Mouse (Mus musculus) gastrocnemius, postnatal 4 days (tissue): ENCODE results near the gene Nxph3. TPM values are rescaled to one million over a fixed set of nuclear protein-coding genes. Genes with fewer than 3 reads are reported as not detected.

ENCODE experiments used
- DNase-seq, 2 experiments: peaks; one replicate each; pipeline ENCODE4 v3.0.0; 2021 to 2022; ENCODE audit warnings: low spot score in 2 of 2, mixed read lengths in 2 of 2
- total RNA-seq, 2 experiments: library from RNA; stranded (reverse); gene quantifications; 2 replicates each; pipeline ENCODE4 v1.2.3; 2021

Nxph3 gene
- total RNA-seq, 2 experiments from 2014 or later: 1.3 to 1.8 TPM

DNA sequence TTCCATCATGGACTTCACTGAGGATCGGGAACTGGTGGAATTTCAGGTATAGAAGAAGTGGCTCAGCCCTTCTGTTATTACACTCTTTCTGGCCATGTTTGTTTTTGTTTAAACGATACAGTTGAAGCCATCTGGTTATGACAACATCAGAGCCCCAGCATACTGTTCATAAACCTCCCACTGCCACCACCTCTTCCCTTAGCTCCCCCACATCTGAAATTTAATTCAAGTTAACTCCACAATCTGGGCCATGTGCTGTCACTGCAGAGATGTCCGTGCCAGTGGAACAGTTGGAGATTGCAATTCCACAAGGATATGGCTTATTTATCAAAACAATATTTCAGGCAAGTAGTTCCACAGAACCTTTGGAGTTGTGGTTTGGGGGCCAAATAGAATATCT, 20.0 kb downstream of the Nxph3 start:
- DNase-seq: no peak

DNA sequence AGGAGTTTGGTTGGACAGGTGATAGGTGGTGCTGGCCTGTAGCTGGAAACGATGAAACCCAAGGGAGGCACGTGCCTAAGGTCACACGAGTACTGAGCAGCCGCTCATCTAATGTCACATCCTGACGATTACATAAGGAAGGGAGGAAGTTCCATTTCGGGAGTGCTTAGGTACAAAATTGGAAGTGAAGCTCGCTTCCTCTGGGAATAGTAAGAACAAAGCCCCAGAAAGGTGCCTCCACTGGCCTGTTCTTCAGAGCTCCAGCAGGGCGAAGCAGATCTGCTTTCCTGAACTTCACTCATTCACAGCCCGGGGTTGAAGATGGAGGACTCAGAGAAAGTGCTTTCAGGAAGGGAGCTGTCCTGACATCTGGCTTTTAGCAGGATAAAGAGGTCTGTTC, 20.4 kb downstream of the Nxph3 start:
- no peak for DNase-seq

DNA sequence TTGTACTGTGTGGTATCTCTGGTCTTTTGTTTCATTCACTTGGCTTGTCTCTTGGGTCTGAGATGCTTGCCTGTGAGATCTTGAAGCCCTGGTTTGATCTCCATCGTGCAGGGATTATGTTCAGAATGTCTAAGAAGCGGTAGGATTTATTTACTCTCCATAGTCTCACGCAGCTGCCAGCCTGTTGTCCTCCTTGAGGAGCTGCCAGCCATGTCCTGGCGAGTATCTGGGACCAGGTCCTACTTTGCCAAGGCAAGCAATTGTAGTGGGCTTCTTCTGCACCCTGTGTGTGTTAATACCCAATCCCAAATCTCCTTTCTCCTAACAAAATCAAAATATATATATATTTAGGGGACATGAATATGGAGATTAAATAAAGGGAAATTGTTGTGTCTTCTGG, 21.4 kb downstream of the Nxph3 start:
- DNase-seq: no peak

DNA sequence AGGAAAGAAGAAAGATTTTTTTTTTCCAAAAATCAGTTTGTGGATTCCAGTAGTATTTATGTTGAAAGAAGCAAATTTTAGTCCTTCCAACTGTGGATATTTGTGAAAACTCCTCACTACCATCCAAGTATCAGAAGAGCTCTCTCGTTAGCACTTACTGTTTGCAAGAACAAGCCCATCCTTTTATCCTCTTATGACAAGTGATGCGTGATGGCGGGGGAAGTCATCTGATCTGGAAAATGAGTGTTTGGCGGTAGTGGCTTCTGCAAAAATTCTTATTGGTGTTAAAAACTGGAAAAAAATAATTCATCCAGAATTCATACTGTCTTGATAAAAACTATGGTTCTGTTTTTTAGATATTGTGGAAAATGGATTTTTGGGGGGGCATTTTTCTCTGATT, 22.1 kb downstream of the Nxph3 start:
- no peak for DNase-seq

DNA sequence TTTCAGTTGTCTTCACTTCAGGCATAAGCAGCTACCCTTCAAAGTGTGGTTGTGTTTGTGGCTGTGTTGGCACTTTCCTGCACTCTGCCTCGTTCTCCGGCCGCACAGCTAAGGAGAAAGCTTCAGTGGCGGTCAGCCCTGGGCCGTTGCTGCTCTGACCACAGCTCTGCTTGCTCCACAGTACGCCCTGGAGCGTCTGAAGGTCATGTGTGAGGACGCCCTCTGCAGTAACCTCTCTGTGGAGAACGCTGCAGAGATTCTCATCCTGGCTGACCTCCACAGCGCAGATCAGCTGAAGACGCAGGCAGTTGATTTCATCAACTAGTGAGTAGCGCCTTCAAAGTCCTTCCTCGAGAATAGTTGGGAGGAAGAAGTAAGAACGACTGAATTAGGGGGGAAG, 24.3 kb downstream of the Nxph3 start:
- no peak for DNase-seq

DNA sequence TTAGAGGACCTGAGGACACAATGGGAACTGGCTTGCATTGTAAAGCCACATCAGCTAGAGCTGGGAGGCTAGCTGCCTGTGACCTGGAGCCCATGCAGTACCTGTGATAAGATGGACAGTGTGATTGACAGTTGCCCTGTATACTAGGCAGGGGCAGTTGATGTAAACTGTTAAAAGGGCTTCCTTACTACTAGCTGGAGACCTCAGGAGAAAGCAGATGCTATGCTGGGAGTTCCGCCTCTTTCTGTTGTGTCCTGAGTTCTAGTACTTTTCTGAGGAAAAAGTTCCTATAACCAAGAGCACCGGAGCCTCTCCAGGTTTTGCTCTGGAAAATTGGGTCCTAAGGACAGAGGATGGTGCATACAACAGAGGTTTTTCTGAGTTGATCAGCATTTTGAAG, 27.1 kb downstream of the Nxph3 start:
- no peak for DNase-seq

DNA sequence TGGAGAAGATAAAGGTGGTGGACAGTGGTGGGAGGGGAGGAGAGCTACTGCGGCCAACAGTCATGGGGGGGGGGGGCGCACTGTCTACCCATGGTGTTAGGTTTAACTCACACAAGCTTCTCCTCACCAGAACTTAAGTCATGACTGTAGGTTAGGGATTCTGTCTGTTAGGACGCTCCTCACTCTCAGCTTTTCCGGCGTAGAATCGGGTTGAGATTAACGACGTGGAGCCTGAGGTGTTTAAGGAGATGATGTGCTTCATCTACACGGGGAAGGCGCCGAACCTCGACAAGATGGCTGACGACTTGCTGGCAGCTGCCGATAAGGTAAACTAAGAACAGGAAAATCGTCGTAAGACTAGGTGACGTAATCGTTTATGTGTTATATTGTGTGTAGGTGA, 28.7 kb downstream of the Nxph3 start:
- DNase-seq: no peak

DNA sequence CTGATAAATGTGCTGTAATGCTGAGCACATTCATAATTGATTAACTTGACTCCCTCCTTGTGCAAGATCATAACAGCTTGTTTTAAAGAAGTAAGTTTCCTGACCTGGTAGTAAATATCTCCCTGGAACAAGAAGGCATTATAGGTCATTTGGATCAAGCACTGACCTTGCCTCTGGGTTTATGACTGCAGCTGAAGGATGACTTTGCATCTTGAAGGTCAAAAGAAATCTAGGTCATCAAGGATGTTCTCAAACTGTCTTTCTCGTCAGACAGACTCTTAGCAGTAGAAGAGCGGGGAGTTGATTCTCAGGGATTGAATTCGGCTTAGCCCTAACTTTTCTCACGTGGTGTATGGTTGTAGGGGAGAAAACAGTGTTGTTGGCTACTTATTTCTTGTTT, 33.7 kb downstream of the Nxph3 start:
- DNase-seq: no peak

DNA sequence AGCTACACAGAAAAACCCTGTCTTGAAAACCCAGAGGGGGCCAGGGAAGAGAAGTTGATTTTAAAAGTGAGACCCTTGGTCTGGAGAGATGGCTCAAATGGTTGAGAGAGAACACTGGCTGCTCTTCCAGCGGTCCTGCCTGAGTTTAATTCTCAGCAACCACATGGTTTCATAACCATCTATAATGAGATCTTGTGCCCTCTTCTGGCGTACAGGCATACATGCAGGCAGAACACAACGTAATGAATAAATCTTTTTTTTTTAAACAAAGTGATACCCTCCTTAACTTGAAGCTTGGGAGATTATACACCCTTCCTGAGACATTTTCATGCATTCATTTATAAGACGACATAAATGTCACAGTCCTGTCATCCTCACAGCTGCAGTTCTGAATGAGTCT, 34.9 kb downstream of the Nxph3 start:
- DNase-seq: no peak

DNA sequence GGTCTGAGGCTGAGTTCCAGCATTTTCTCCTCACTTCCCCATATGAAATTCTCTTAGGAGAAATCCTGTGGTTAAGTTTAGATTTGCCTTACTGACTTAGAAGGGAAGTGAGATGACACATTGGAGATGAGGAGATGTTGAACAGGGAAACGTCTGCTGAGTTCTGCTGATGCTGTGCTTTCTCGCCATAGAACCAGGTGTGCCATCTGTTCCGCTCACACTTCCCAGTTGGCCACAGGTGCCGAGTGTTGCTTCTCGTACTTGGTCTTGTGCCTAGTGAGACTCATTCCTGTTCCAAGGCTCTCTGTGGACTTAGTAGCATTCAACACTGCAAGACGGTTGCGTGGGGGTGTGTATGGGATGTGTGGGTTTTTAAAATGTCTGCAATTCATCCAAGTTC, 38.0 kb downstream of the Nxph3 start:
- no peak for DNase-seq

DNA sequence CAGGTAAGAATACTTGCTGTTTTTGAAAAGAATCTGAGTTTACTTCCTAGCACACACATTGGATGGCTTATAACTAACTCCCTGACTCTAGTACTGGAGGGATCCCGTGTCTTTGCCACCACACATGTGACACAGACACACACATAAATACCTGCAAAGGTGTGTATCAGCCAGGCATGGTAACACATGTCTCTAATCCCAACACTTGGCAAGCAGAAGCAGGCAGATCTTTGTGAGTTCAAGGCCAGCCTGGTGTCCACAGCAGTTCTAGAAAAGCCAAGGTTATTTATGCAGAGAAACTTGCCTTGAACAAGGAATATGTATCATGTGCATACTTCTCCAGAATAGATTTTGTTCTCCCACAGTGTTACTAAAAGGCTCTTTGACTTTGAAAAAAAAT, 40.9 kb downstream of the Nxph3 start:
- DNase-seq: no peak

DNA sequence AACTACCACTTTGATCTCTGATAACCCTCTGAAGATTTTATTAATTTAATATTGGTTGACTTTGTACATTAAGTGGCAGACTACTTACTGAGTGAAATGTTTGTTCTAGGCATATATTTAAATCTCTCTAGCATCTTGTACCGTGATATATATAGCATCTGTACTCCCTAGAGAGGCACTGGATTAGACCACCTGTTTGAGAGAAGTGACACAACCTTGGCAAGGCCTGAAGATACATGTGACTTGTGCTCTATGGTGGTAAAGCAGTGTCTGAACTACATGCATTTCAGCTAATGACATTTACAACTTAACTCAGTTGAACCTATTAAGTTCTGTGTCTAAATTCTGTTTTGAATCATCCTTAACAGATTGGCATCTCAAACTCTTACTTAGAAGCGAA, 41.4 kb downstream of the Nxph3 start:
- DNase-seq: no peak

DNA sequence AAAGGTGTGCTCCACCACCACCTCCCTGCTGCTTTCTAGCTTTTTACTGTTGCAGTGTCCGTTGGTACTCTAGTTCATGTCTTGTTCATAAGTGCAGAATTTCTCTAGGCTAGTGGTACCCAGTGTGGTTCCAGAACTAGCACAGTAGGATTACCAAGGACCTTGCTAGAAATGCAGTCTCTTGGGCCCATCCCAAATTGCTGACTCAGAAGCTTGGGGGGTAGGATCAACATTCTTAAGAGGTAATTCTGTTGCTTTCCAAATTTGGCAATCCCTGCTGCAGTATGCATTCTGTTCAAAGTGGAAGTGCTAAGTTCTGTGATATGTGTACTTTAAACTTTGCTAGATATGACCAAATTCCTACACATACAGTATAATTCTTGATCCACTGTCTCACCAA, 46.6 kb downstream of the Nxph3 start:
- no peak for DNase-seq

DNA sequence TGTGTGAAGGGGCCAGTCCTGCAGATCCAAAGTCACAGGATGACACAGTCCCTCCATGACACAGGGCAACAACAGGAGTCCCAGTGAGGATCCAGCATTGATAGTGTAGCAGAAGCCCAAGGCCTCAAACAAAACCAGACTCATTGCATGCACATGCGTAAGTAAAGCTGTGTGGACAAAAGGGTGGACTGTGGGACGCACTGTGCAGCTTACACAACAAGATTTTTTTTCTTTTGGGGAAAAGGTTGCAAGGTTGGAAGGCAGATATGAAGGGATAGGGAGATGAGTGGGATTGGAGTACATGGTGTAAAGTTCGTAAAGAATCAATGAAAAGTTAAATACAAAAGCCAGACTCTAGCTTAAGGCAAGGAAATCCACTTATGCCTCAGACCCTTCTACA, 52.2 kb downstream of the Nxph3 start:
- DNase-seq: no peak

DNA sequence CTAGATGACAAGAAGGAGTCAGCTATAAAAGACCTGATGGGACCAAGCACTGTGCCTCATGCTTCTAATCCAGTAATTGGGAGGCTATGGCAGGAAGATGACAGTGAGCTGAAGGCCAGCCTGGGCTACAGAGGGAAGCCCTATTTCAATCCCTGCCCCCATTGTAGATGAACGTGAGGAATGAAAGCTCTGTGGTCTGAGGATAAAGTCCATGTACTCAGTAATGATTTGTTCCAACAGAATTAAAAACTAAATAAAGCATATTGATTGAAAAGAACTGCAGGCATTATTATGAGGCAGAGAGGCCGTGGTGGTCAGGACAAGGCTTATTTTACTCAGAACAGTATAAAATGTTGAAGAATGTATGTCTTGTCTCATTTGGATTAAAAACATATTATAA, 53.5 kb downstream of the Nxph3 start:
- DNase-seq: no peak

Other genes with a start within 250 kb of the Nxph3 start
- 10 to 100 TPM; 44.2 to 44.4 TPM for gene Kat7, start 204.3 kb downstream of the Nxph3 start, total RNA-seq
- 10 to 100 TPM; 21.1 to 24.9 TPM for gene Fam117a, start 177.6 kb downstream of the Nxph3 start, total RNA-seq
- gene Slc35b1, start 129.9 kb downstream of the Nxph3 start, total RNA-seq: 10 to 100 TPM; 47.4 to 49.3 TPM
- gene Spop, start 100.5 kb downstream of the Nxph3 start, total RNA-seq: 100 to 1,000 TPM; 191 to 194 TPM
- 10 to 100 TPM; 24.2 to 25.0 TPM for gene Ngfr, start 73.2 kb upstream of the Nxph3 start, total RNA-seq
- gene Phb, start 152.4 kb upstream of the Nxph3 start, total RNA-seq: 100 to 1,000 TPM; 144 to 147 TPM
- gene Zfp652, start 198.1 kb upstream of the Nxph3 start, total RNA-seq: 10 to 100 TPM; 49.2 to 53.4 TPM
- 1 to 10 TPM in 1 of 2 experiments, under 1 TPM in 1; 0.83 to 1.1 TPM for gene B130006D01Rik, start 209.0 kb upstream of the Nxph3 start, total RNA-seq